Mouse (Mus musculus) embryonic facial prominence, embryonic 12.5 days (tissue): ENCODE measurements around the gene Gm12248. TPM values are rescaled to one million over a fixed set of nuclear protein-coding genes. Genes with fewer than 3 reads are reported as not detected.

Experiments used
- ATAC-seq: fragments of 200-750 bp; cut with Nextera tagmentation; 2 replicates; pipeline ENCODE4 v1.8.0; 2017; ENCODE audit not compliant: insufficient number of reproducible peaks, insufficient read depth, low FRiP score, low TSS enrichment
- H3K27ac ChIP-seq: fragments of 300-500 bp; sonication (generic); 2 replicates; pipeline ENCODE4 v1.5.1; 2016; ENCODE audit warnings: mild to moderate bottlenecking
- H3K27me3 ChIP-seq: fragments of 300-500 bp; sonication (generic); 2 replicates; pipeline ENCODE4 v1.6.1; 2016; ENCODE audit warnings: mild to moderate bottlenecking, moderate library complexity
- H3K36me3 ChIP-seq: fragments of 300-500 bp; sonication (generic); 2 replicates; pipeline ENCODE4 v1.6.1; 2016; ENCODE audit warnings: mild to moderate bottlenecking
- H3K4me1 ChIP-seq: fragments of 300-500 bp; sonication (generic); 2 replicates; pipeline ENCODE4 v1.6.1; 2016
- H3K4me2 ChIP-seq: fragments of 300-500 bp; sonication (generic); replicated peaks from 2 replicates; pipeline ENCODE4 v1.6.1; 2016; ENCODE audit warnings: mild to moderate bottlenecking, moderate library complexity
- H3K4me3 ChIP-seq: fragments of 300-500 bp; sonication (generic); 2 replicates; pipeline ENCODE4 v1.5.1; 2016; ENCODE audit warnings: mild to moderate bottlenecking
- H3K9ac ChIP-seq: fragments of 300-500 bp; sonication (generic); 2 replicates; pipeline ENCODE4 v1.6.1; 2016; ENCODE audit warnings: mild to moderate bottlenecking, moderate library complexity
- H3K9me3 ChIP-seq: fragments of 300-500 bp; sonication (generic); 2 replicates; pipeline ENCODE4 v1.6.1; 2016; ENCODE audit warnings: mild to moderate bottlenecking, moderate library complexity
- WGBS: fragments of 180-500 bp; shearing (Covaris S2); methylation state at CpG from one replicate; pipeline ENCODE4 v1.1.7; 2016; 5-methylcytosine and 5-hydroxymethylcytosine counted together
- polyA plus RNA-seq: library from polyadenylated mRNA; unstranded; fragments of >200 nt; fragmentation: Nextera tagmentation; extraction: Ambion mirVana; gene quantifications from 2 replicates; pipeline ENCODE4 v1.2.1, GENCODE M21; 2016

The Gm12248 gene
- polyA plus RNA-seq, 1 experiment from 2014 or later, result not detected

GRCm38 (mm10) chr11:58026860-58027259 lies 66.1 kb downstream of the Gm12248 start:
- H3K4me3 ChIP-seq, result no peak overlapping the region
- H3K9me3 ChIP-seq, result no peaks in the 10 kb centered on the region
- no peak overlapping the region for H3K27ac ChIP-seq
- no peaks in the 10 kb centered on the region for H3K27me3 ChIP-seq
- 70% methylated on average over 1 of the region's 1 CpGs for WGBS
- no peaks in the 10 kb centered on the region for H3K36me3 ChIP-seq
- no peak for ATAC-seq
- no peak overlapping the region for H3K4me2 ChIP-seq
- no peak overlapping the region for H3K9ac ChIP-seq
- peaks cover 15% of the 10 kb centered on the region; the same call in 1 of the 2 replicates for H3K4me1 ChIP-seq

GRCm38 (mm10) chr11:58026337-58026736 lies 66.6 kb downstream of the Gm12248 start:
- Histone ChIP-seq H3K27ac (no peak overlapping the region), H3K9ac (no peak overlapping the region), H3K27me3 (no peaks in the 10 kb centered on the region), H3K4me3 (no peak overlapping the region), H3K4me1 (peaks cover 18% of the 10 kb centered on the region), H3K4me2 (no peak overlapping the region), H3K9me3 (no peaks in the 10 kb centered on the region), H3K36me3 (no peaks in the 10 kb centered on the region)
- WGBS, result 65% methylated on average over 3 of the region's 3 CpGs
- ATAC-seq, result no peak

- Histone ChIP-seq H3K27ac (no peak overlapping the region), H3K9me3 (no peaks in the 10 kb centered on the region), H3K36me3 (no peaks in the 10 kb centered on the region), H3K4me2 (no peak overlapping the region), H3K4me3 (no peak overlapping the region), H3K4me1 (peaks cover 18% of the 10 kb centered on the region), H3K9ac (no peak overlapping the region), H3K27me3 (no peaks in the 10 kb centered on the region)
- 84% methylated on average over 4 of the region's 4 CpGs for WGBS
- ATAC-seq, result no peak
Measured at GRCm38 (mm10) chr11:58025881-58026280, 67.1 kb downstream of the Gm12248 start.

GRCm38 (mm10) chr11:58024671-58025070 lies 68.3 kb downstream of the Gm12248 start:
- Histone ChIP-seq H3K4me2 (no peak overlapping the region), H3K9ac (no peak overlapping the region), H3K27me3 (no peaks in the 10 kb centered on the region), H3K36me3 (no peaks in the 10 kb centered on the region), H3K4me3 (no peak overlapping the region), H3K27ac (no peak overlapping the region), H3K9me3 (no peaks in the 10 kb centered on the region), H3K4me1 (peaks cover 21% of the 10 kb centered on the region)
- ATAC-seq, result no peak
- WGBS, result 91% methylated on average over 2 of the region's 2 CpGs

GRCm38 (mm10) chr11:58024271-58024670 lies 68.7 kb downstream of the Gm12248 start:
- H3K9ac ChIP-seq, result no peak overlapping the region
- WGBS, result 63% methylated on average over 1 of the region's 1 CpGs
- H3K27me3 ChIP-seq, result no peaks in the 10 kb centered on the region
- no peak for ATAC-seq
- H3K4me1 ChIP-seq, result peaks cover 21% of the 10 kb centered on the region
- H3K27ac ChIP-seq, result no peak overlapping the region
- no peak overlapping the region for H3K4me3 ChIP-seq
- H3K4me2 ChIP-seq, result no peak overlapping the region
- H3K9me3 ChIP-seq, result no peaks in the 10 kb centered on the region
- no peaks in the 10 kb centered on the region for H3K36me3 ChIP-seq

GRCm38 (mm10) chr11:58021618-58022017 lies 71.3 kb downstream of the Gm12248 start:
- Histone ChIP-seq H3K4me2 (no peak overlapping the region), H3K4me3 (no peak overlapping the region), H3K9ac (no peak overlapping the region), H3K9me3 (no peaks in the 10 kb centered on the region), H3K27me3 (no peaks in the 10 kb centered on the region), H3K36me3 (no peaks in the 10 kb centered on the region), H3K27ac (no peak overlapping the region), H3K4me1 (peaks cover 37% of the 10 kb centered on the region)
- no peak for ATAC-seq
- 29% methylated on average over 2 of the region's 2 CpGs for WGBS

GRCm38 (mm10) chr11:58021095-58021494 lies 71.8 kb downstream of the Gm12248 start:
- no peaks in the 10 kb centered on the region for H3K27me3 ChIP-seq
- no peak for ATAC-seq
- H3K4me3 ChIP-seq, result no peak overlapping the region
- no peak overlapping the region for H3K9ac ChIP-seq
- WGBS, result 64% methylated on average over 1 of the region's 1 CpGs
- peak overlapping the region; percentile 52; the same call in 1 of the 2 replicates for H3K27ac ChIP-seq
- H3K9me3 ChIP-seq, result no peaks in the 10 kb centered on the region
- no peak overlapping the region for H3K4me2 ChIP-seq
- no peaks in the 10 kb centered on the region for H3K36me3 ChIP-seq
- peaks cover 42% of the 10 kb centered on the region for H3K4me1 ChIP-seq

GRCm38 (mm10) chr11:58018701-58019100 lies 74.2 kb downstream of the Gm12248 start:
- no peak for ATAC-seq
- H3K27ac ChIP-seq, result no peak overlapping the region
- H3K36me3 ChIP-seq, result no peaks in the 10 kb centered on the region
- peaks cover 45% of the 10 kb centered on the region for H3K4me1 ChIP-seq
- 92% methylated on average over 4 of the region's 4 CpGs for WGBS
- no peak overlapping the region for H3K4me3 ChIP-seq
- H3K4me2 ChIP-seq, result no peak overlapping the region
- no peak overlapping the region for H3K9ac ChIP-seq
- H3K9me3 ChIP-seq, result no peaks in the 10 kb centered on the region
- H3K27me3 ChIP-seq, result no peaks in the 10 kb centered on the region

GRCm38 (mm10) chr11:58018287-58018686 lies 74.6 kb downstream of the Gm12248 start:
- no peak overlapping the region for H3K27ac ChIP-seq
- no peak overlapping the region for H3K4me2 ChIP-seq
- H3K4me3 ChIP-seq, result no peak overlapping the region
- ATAC-seq, result no peak
- H3K9me3 ChIP-seq, result no peaks in the 10 kb centered on the region
- WGBS, result 88% methylated on average over 2 of the region's 2 CpGs
- H3K9ac ChIP-seq, result no peak overlapping the region
- peaks cover 45% of the 10 kb centered on the region for H3K4me1 ChIP-seq
- no peaks in the 10 kb centered on the region for H3K27me3 ChIP-seq
- H3K36me3 ChIP-seq, result no peaks in the 10 kb centered on the region

GRCm38 (mm10) chr11:58017422-58017821 lies 75.5 kb downstream of the Gm12248 start:
- ATAC-seq, result 0 out of 2 replicates have a peak, but pooled peaks have one; percentile 22
- H3K27ac ChIP-seq, result 0 out of 2 replicates have a peak overlapping the region, but pooled peaks have one; percentile 8
- H3K27me3 ChIP-seq, result no peaks in the 10 kb centered on the region
- no peak overlapping the region for H3K9ac ChIP-seq
- H3K36me3 ChIP-seq, result no peaks in the 10 kb centered on the region
- H3K4me1 ChIP-seq, result peaks cover 45% of the 10 kb centered on the region
- no peak overlapping the region for H3K4me3 ChIP-seq
- H3K9me3 ChIP-seq, result no peaks in the 10 kb centered on the region
- H3K4me2 ChIP-seq, result no peak overlapping the region
- WGBS, result 74% methylated on average over 1 of the region's 1 CpGs

- H3K4me1 ChIP-seq, result peaks cover 40% of the 10 kb centered on the region
- no peak overlapping the region for H3K9ac ChIP-seq
- no peaks in the 10 kb centered on the region for H3K9me3 ChIP-seq
- no peak for ATAC-seq
- 0 out of 2 replicates have a peak overlapping the region, but pooled peaks have one; percentile 6 for H3K27ac ChIP-seq
- no peak overlapping the region for H3K4me3 ChIP-seq
- WGBS, result 56% methylated on average over 3 of the region's 3 CpGs
- no peaks in the 10 kb centered on the region for H3K27me3 ChIP-seq
- no peaks in the 10 kb centered on the region for H3K36me3 ChIP-seq
- peak overlapping the region; percentile 3; the same call in 1 of the 2 replicates for H3K4me2 ChIP-seq
Measured at GRCm38 (mm10) chr11:58016371-58016770, 76.6 kb downstream of the Gm12248 start.

- Histone ChIP-seq H3K4me1 (peaks cover 40% of the 10 kb centered on the region), H3K36me3 (no peaks in the 10 kb centered on the region), H3K9ac (no peak overlapping the region), H3K27me3 (no peaks in the 10 kb centered on the region), H3K27ac (no peak overlapping the region), H3K9me3 (no peaks in the 10 kb centered on the region), H3K4me3 (no peak overlapping the region), H3K4me2 (no peak overlapping the region)
- WGBS, result 71% methylated on average over 2 of the region's 2 CpGs
- ATAC-seq, result no peak
Measured at GRCm38 (mm10) chr11:58015339-58015738, 77.6 kb downstream of the Gm12248 start.

- ATAC-seq, result no peak
- H3K4me1 ChIP-seq, result peaks cover 40% of the 10 kb centered on the region
Measured at GRCm38 (mm10) chr11:58014604-58015003, 78.3 kb downstream of the Gm12248 start.

More at GRCm38 (mm10) chr11:58014604-58015003, 78.3 kb downstream of the Gm12248 start:
- Histone ChIP-seq H3K27me3 (no peaks in the 10 kb centered on the region), H3K27ac (no peak overlapping the region), H3K9me3 (no peaks in the 10 kb centered on the region), H3K4me2 (no peak overlapping the region), H3K4me3 (no peak overlapping the region), H3K9ac (no peak overlapping the region), H3K36me3 (no peaks in the 10 kb centered on the region)
- WGBS, result 84% methylated on average over 1 of the region's 1 CpGs
